Mouse (Mus musculus): ENCODE results near the gene Micall1.

The Micall1 gene

GRCm38 (mm10) chr15:79097135-79097534 is 11.6 kb upstream of the Micall1 start:
- no peak for DNase-seq (ENCODE audit: low spot score)

- DNase-seq (ENCODE audit: low spot score) = peak; percentile 48
Observed at GRCm38 (mm10) chr15:79097611-79098025, 11.1 kb upstream of the Micall1 start.

- DNase-seq (ENCODE audit: low spot score) = no peak
Observed at GRCm38 (mm10) chr15:79098220-79098619, 10.5 kb upstream of the Micall1 start.

- DNase-seq (ENCODE audit: low spot score) = no peak
Observed at GRCm38 (mm10) chr15:79098868-79099267, 9.8 kb upstream of the Micall1 start.

- DNase-seq (ENCODE audit: low spot score) = no peak
Observed at GRCm38 (mm10) chr15:79099456-79099855, 9.2 kb upstream of the Micall1 start.

GRCm38 (mm10) chr15:79100391-79100790 is 8.3 kb upstream of the Micall1 start:
- no peak for DNase-seq (ENCODE audit: low spot score)

GRCm38 (mm10) chr15:79101531-79101930 is 7.2 kb upstream of the Micall1 start:
- no peak for DNase-seq (ENCODE audit: low spot score)

- no peak for DNase-seq (ENCODE audit: low spot score)
Observed at GRCm38 (mm10) chr15:79103264-79103663, 5.4 kb upstream of the Micall1 start.

GRCm38 (mm10) chr15:79105804-79106203 is 2.9 kb upstream of the Micall1 start:
- no peak for DNase-seq (ENCODE audit: low spot score)

GRCm38 (mm10) chr15:79107966-79108365 is 732 bp upstream of the Micall1 start:
- DNase-seq (ENCODE audit: low spot score) = no peak

- DNase-seq (ENCODE audit: low spot score) = no peak
Observed at GRCm38 (mm10) chr15:79109321-79109934, 730 bp downstream of the Micall1 start.

GRCm38 (mm10) chr15:79110031-79110430 is 1.3 kb downstream of the Micall1 start:
- DNase-seq (ENCODE audit: low spot score) = no peak

- DNase-seq (ENCODE audit: low spot score) = no peak
Observed at GRCm38 (mm10) chr15:79110528-79110927, 1.8 kb downstream of the Micall1 start.

GRCm38 (mm10) chr15:79111774-79112173 is 3.1 kb downstream of the Micall1 start:
- no peak for DNase-seq (ENCODE audit: low spot score)

GRCm38 (mm10) chr15:79115276-79115675 is 6.6 kb downstream of the Micall1 start:
- no peak for DNase-seq (ENCODE audit: low spot score)

GRCm38 (mm10) chr15:79119491-79119890 is 10.8 kb downstream of the Micall1 start:
- DNase-seq (ENCODE audit: low spot score) = no peak

- no peak for DNase-seq (ENCODE audit: low spot score)
Observed at GRCm38 (mm10) chr15:79122119-79122518, 13.4 kb downstream of the Micall1 start.

GRCm38 (mm10) chr15:79122546-79122945 is 13.8 kb downstream of the Micall1 start:
- no peak for DNase-seq (ENCODE audit: low spot score)

GRCm38 (mm10) chr15:79123751-79124150 is 15.1 kb downstream of the Micall1 start:
- no peak for DNase-seq (ENCODE audit: low spot score)

GRCm38 (mm10) chr15:79124331-79124875 is 15.7 kb downstream of the Micall1 start:
- DNase-seq (ENCODE audit: low spot score) = no peak

- no peak for DNase-seq (ENCODE audit: low spot score)
Observed at GRCm38 (mm10) chr15:79126217-79126932, 17.7 kb downstream of the Micall1 start.

GRCm38 (mm10) chr15:79127101-79127500 is 18.4 kb downstream of the Micall1 start:
- DNase-seq (ENCODE audit: low spot score) = no peak

- DNase-seq (ENCODE audit: low spot score) = no peak
Observed at GRCm38 (mm10) chr15:79128208-79128607, 19.5 kb downstream of the Micall1 start.
